Mouse (Mus musculus): ENCODE results near the gene Dhx32.

The Dhx32 gene

GRCm38 (mm10) chr7:133768517-133768916 is 14.0 kb downstream of the Dhx32 start:
- DNase-seq, result no peak

- no peak for DNase-seq
Observed at GRCm38 (mm10) chr7:133768027-133768426, 14.5 kb downstream of the Dhx32 start.

- no peak for DNase-seq
Observed at GRCm38 (mm10) chr7:133765849-133766243, 16.7 kb downstream of the Dhx32 start.

- no peak for DNase-seq
Observed at GRCm38 (mm10) chr7:133765240-133765848, 17.2 kb downstream of the Dhx32 start.

- DNase-seq, result no peak
Observed at GRCm38 (mm10) chr7:133764425-133764824, 18.1 kb downstream of the Dhx32 start.

GRCm38 (mm10) chr7:133762696-133763095 is 19.8 kb downstream of the Dhx32 start:
- DNase-seq, result no peak

GRCm38 (mm10) chr7:133759611-133760353 is 22.7 kb downstream of the Dhx32 start:
- no peak for DNase-seq

- DNase-seq, result no peak
Observed at GRCm38 (mm10) chr7:133758716-133759115, 23.8 kb downstream of the Dhx32 start.

GRCm38 (mm10) chr7:133757961-133758455 is 24.5 kb downstream of the Dhx32 start:
- DNase-seq, result no peak

GRCm38 (mm10) chr7:133751163-133751562 is 31.4 kb downstream of the Dhx32 start:
- no peak for DNase-seq

- DNase-seq, result no peak
Observed at GRCm38 (mm10) chr7:133750666-133751065, 31.9 kb downstream of the Dhx32 start.

GRCm38 (mm10) chr7:133748753-133749152 is 33.8 kb downstream of the Dhx32 start:
- no peak for DNase-seq

GRCm38 (mm10) chr7:133747372-133747771 is 35.2 kb downstream of the Dhx32 start:
- no peak for DNase-seq

GRCm38 (mm10) chr7:133744701-133745100 is 37.8 kb downstream of the Dhx32 start:
- no peak for DNase-seq

GRCm38 (mm10) chr7:133744209-133744608 is 38.3 kb downstream of the Dhx32 start:
- DNase-seq, result no peak

GRCm38 (mm10) chr7:133743611-133744010 is 38.9 kb downstream of the Dhx32 start:
- no peak for DNase-seq

GRCm38 (mm10) chr7:133742530-133743325 is 39.8 kb downstream of the Dhx32 start:
- DNase-seq, result no peak

- no peak for DNase-seq
Observed at GRCm38 (mm10) chr7:133740558-133740957, 42.0 kb downstream of the Dhx32 start.

GRCm38 (mm10) chr7:133731971-133732645 is 50.4 kb downstream of the Dhx32 start:
- no peak for DNase-seq

- no peak for DNase-seq
Observed at GRCm38 (mm10) chr7:133730324-133731191, 52.0 kb downstream of the Dhx32 start.

- no peak for DNase-seq
Observed at GRCm38 (mm10) chr7:133729351-133729750, 53.2 kb downstream of the Dhx32 start.

- no peak for DNase-seq
Observed at GRCm38 (mm10) chr7:133727027-133727426, 55.5 kb downstream of the Dhx32 start.
